Mouse (Mus musculus) duodenum, adult 2 months (tissue): ENCODE measurements around the gene Pusl1. TPM values are rescaled to one million over a fixed set of nuclear protein-coding genes. Genes with fewer than 3 reads are reported as not detected.

Experiments
- polyA plus RNA-seq: library from polyadenylated mRNA; depleted of rRNA; stranded (reverse); fragments of >200 nt; gene quantifications from 2 replicates; pipeline ENCODE4 v1.2.3, GENCODE M21; 2012; ENCODE audit warnings: low replicate concordance; rRNA removed

The Pusl1 gene
- polyA plus RNA-seq = 30.9 and 65.5 TPM in 2 replicates

DNA sequence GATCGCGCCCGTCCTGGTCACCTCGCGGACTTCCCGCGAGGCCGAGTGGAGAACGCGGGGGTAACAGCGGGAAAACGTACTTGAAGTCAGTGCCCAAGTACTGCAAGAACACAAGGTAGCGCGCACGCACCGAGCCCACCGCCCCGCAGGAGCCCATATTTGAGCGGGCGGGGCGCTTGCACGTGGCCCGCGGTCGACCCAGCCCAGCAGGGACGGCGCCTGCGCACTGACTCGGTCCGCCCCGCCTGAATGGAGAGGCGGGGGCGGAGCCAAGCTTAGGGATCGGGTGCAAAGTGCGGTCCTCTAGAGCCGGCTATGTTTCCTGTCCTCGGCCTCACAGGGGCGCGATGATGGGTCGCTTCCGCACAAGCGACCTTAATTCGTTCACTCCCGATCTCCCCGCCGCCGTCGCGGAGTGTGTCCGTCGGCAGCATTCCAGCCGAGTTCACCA, at the start of gene Pusl1, which contains the start of gene Acap3:
TSS of gene Pusl1 (minus strand) at position 231 of the 451 bp plus-strand sequence.
TSS of gene Acap3 (plus strand) at position 272 of the 451 bp plus-strand sequence.

DNA sequence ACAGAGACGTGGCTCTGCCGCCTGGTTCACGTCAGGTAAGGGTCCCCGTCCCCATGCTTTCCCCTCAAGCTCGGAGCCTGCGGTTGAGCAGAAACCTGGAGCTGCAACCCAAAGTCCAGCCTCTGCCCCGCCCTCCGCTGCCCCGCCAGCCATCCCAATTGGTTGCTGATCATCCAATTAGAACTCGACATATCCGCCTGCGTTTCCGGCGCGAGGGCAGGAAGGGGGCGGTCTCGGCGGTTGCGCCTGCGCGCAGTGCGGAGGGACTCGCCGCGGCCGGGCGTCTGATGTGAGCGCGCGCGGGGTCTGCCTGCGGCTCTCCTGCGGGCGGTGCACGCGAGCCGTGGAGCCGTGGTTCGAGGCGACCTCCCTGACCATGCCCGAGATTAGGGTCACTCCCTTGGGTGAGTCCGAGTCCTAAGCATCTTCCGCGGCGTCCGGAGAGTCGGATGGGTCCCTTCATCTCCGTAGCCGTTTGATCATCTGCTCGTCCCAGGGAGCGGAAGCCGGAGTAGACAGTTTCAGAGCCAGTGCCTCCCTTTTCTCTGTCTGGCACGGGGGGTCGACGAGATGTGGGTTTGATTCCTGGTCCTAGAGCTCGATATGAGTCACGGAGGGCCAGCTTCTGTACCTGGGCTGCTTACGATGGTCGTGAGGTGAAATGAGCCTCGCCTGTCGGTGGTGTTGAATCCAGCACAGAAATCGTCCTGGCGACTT, 22.1 kb downstream of the Pusl1 start, which contains the start of the genes Cptp and Ints11:
TSS of gene Cptp (minus strand) at position 124 of the 717 bp plus-strand sequence.
TSS of gene Ints11 (plus strand) at position 230 of the 717 bp plus-strand sequence.

DNA sequence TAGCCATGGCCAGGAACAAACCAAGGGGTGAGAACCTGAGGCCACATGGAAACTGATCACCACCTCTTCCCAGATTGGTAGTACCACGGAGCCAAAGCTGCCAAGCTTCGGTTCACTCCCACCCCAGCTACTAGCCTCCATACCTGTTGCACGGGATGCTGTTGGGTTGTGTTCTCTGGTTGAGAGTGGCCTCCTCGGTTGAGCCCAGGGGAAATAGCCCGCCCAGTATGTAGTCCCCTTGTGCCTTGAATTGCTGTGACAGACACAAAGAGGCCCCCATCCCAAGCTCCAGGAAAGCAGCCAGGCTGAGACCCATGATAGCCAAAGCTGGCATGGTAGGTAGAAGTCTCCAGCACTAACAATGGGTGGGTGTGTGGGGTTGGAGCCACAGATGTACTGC, 28.6 kb downstream of the Pusl1 start, which contains the start of gene Tas1r3:
TSS of gene Tas1r3 (minus strand) at position 362 of the 400 bp plus-strand sequence.

DNA sequence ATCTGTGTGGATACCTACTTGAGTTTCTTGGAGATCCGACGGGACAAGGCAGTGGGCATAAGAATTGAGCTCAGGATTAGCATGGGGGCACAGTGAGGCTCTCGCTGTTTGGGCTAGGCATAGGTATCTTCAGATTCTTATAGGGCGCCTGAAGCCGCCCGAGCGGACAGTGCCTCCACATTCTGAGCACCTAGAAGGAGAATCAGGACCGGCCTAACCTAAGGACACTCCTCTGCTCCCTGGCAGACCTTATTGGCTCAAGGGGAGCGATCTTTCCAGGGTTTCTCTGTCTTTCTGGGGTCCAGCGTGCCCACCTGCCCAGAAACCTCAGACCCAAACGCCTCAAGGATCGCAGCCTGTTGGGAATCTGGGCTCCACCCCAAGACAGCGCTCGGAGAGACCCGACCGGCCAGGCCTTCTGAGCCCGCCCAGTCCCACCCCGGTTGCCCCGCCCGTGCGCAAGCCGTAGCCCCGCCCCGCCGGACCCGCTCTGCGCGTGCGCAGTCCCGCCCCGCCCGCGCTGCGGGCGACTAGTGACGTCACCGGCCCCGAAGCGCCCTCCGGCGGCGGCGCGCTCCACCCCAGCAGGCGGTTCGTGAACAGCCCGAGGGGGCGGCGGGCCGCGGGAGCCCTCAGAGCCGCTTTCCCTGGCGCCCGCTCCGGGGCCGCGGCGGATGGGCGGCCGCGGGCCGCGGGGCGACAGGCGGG, 44.6 kb downstream of the Pusl1 start, which contains the start of gene Dvl1:
TSS of gene Dvl1 (plus strand) at position 532 of the 708 bp plus-strand sequence.

DNA sequence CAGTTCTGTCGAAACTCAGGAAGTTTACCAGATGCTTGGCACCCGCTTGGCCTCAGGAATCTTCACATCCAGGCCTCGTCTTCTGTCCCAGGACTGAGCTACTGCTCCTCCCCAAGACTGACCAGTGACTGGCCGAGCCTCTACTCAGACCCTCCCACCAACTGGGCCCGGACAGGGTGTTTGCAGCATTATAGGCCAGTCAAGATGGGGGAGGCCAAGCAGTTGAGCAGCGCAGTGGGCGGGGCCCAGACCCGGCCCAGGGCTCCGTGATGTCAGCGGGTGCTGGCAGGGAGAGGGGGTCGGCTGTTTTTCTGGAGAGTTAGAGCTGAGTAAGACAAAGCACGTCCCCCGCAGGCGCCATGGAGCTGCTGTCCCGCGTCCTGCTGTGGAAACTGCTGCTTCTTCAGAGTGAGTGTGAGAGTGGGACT, 52.1 kb downstream of the Pusl1 start, which contains the start of gene Mxra8:
TSS of gene Mxra8 (plus strand) at position 198 of the 428 bp plus-strand sequence.

Other genes starting within 250 kb of the Pusl1 start
- not detected in 2 replicates for gene Gm10563, start 246.4 kb downstream of the Pusl1 start, polyA plus RNA-seq
- gene Mmp23, start 238.4 kb downstream of the Pusl1 start, polyA plus RNA-seq = 23.1 and 28.4 TPM in 2 replicates
- gene Mib2, start 222.6 kb downstream of the Pusl1 start, polyA plus RNA-seq = 63.6 and 88.9 TPM in 2 replicates
- gene Fndc10, start 197.4 kb downstream of the Pusl1 start, polyA plus RNA-seq = 28.5 and 30.2 TPM in 2 replicates
- gene Ssu72, start 187.0 kb downstream of the Pusl1 start, polyA plus RNA-seq = 124 and 138 TPM in 2 replicates
- 0.58 and 0.78 TPM in 2 replicates for gene Tmem240, start 157.0 kb downstream of the Pusl1 start, polyA plus RNA-seq
- 102 and 109 TPM in 2 replicates for gene Atad3a, start 130.7 kb downstream of the Pusl1 start, polyA plus RNA-seq
- 19.1 and 135 TPM in 2 replicates for gene Vwa1, start 117.1 kb downstream of the Pusl1 start, polyA plus RNA-seq
- gene Tmem88b, start 105.9 kb downstream of the Pusl1 start, polyA plus RNA-seq = 3.1 and 6.1 TPM in 2 replicates
- not detected in 2 replicates for gene Ankrd65, start 101.3 kb downstream of the Pusl1 start, polyA plus RNA-seq
- gene Mrpl20, start 88.9 kb downstream of the Pusl1 start, polyA plus RNA-seq = 32.6 and 49.9 TPM in 2 replicates
- 23.8 and 25.3 TPM in 2 replicates for gene Ccnl2, start 79.3 kb downstream of the Pusl1 start, polyA plus RNA-seq
- 159 and 208 TPM in 2 replicates for gene Aurkaip1, start 60.5 kb downstream of the Pusl1 start, polyA plus RNA-seq
- 69.2 and 97.5 TPM in 2 replicates for gene Mxra8, start 52.1 kb downstream of the Pusl1 start, polyA plus RNA-seq
- 142 and 173 TPM in 2 replicates for gene Dvl1, start 44.4 kb downstream of the Pusl1 start, polyA plus RNA-seq
- gene Tas1r3, start 28.4 kb downstream of the Pusl1 start, polyA plus RNA-seq = 1.1 and 1.2 TPM in 2 replicates
- gene Cptp, start 22.3 kb downstream of the Pusl1 start, polyA plus RNA-seq = 56.0 and 86.9 TPM in 2 replicates
- 14.6 and 19.2 TPM in 2 replicates for gene Ints11, start 22.2 kb downstream of the Pusl1 start, polyA plus RNA-seq
- 13.3 and 14.8 TPM in 2 replicates for gene Acap3, start within 50 bp of the Pusl1 start, polyA plus RNA-seq
- 123 and 179 TPM in 2 replicates for gene Ube2j2, start 52.0 kb upstream of the Pusl1 start, polyA plus RNA-seq
- 121 and 260 TPM in 2 replicates for gene C1qtnf12, start 70.5 kb upstream of the Pusl1 start, polyA plus RNA-seq
- 5.3 and 6.9 TPM in 2 replicates for gene B3galt6, start 100.9 kb upstream of the Pusl1 start, polyA plus RNA-seq
- 44.0 and 69.6 TPM in 2 replicates for gene Sdf4, start 101.1 kb upstream of the Pusl1 start, polyA plus RNA-seq
- 3.6 and 6.5 TPM in 2 replicates for gene Tnfrsf4, start 122.1 kb upstream of the Pusl1 start, polyA plus RNA-seq
- 2.5 and 3.5 TPM in 2 replicates for gene Tnfrsf18, start 134.4 kb upstream of the Pusl1 start, polyA plus RNA-seq
- 5.6 and 8.2 TPM in 2 replicates for gene Ttll10, start 167.6 kb upstream of the Pusl1 start, polyA plus RNA-seq
- gene 9430015G10Rik, start 218.2 kb upstream of the Pusl1 start, polyA plus RNA-seq = 8.9 and 11.4 TPM in 2 replicates
- 0.29 and 0.46 TPM in 2 replicates for gene Rnf223, start 238.7 kb upstream of the Pusl1 start, polyA plus RNA-seq